Mouse (Mus musculus): ENCODE measurements around the gene Slc39a8.

The Slc39a8 gene

DNA sequence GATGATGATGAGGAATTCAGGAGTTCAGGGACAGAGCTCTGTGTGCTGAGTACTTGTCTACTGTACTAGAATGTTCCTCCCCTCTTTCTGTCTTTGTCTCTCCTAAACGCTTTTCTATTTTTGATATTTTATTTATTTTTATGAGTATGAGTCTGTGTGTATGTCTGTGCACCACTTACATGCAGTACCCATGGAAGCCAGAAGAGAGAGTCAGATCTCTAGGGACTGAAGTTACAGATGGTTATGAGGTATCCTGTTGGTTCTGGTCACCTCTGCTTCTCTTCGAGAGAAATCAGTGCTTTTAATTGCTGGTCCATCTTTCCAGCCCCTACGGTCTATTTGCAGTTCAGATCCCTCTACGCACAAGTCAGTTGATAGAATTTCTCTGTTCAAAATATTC is 90.9 kb downstream of the Slc39a8 start:
- no peak for DNase-seq (ENCODE audit: low spot score)

DNA sequence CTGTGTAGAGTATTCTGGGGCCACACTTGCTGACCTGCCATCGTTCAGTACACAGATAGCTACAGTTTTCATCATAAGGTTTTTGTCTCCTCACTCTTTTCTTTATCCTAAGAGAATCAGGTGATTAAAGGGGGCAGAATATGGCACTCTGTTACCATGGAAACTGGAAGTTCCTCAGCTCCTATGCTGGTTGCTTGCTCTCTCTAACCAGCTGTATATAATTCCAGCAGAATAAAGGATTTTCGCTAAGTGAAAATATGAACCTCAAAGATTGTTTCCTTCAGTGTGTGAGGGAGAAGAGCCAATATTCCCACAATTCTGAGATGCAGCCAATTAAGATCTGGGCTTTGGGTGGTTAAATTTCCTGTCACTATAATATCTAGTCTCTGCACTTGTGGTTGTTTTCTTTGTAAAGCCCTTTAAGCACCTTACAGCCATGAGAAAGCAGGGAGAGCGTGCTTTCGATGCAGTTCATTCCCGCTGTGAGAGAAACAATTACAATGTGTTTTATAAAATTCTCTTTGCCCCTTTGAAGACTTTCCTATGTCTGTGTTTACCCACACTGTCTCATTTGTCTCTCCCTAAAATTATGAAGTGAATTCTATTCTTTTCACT is 93.6 kb downstream of the Slc39a8 start:
- DNase-seq (ENCODE audit: low spot score) = no peak

- no peak for DNase-seq (ENCODE audit: low spot score)
Measured at GRCm38 (mm10) chr3:135919305-135919704, 94.2 kb downstream of the Slc39a8 start.

- no peak for DNase-seq (ENCODE audit: low spot score)
Measured at GRCm38 (mm10) chr3:135926729-135927128, 101.7 kb downstream of the Slc39a8 start.

DNA sequence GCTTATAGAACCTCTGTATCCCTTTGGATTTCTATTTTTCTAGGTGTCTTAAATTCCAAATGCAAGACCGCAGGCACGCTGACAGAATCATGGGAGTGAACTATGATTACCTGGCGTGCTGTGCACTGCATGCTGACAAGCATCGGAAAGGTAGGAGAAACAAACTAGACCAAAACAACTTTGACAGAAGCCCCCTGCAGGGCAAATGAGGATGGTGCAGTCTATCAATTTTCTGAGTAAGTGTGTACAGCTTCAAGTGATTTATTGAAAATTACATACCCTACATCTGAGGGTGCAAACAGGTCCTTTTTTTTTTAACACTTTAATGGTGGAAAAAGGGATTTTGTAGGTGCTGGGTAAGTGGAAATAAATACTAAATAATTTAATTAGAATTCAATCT is 103.1 kb downstream of the Slc39a8 start:
- peak; percentile 6 for DNase-seq (ENCODE audit: low spot score)

- DNase-seq (ENCODE audit: low spot score) = no peak
Measured at GRCm38 (mm10) chr3:135937455-135937854, 112.4 kb downstream of the Slc39a8 start.

Data from testis, postnatal 14 days (tissue).